Mouse (Mus musculus): ENCODE results near the gene Vps13d.

GRCm38 (mm10) chr4:145161243-145161642 is 33.6 kb downstream of the Vps13d start:
- TF ChIP-seq CTCF (IDR thresholded peaks at IDR 0.05; ENCODE audit: low read depth, low read length): peak; percentile 55
- no peak for TF ChIP-seq POLR2A (IDR thresholded peaks at IDR 0.05; ENCODE audit: insufficient read depth, low read length)
